Mouse (Mus musculus) liver, postnatal 0 days (tissue): ENCODE measurements at regions not wholly inside any gene's neighbourhood (a gene's known extent, or its start where the extent isn't known, plus 50 kb on each side); places are given as distances from the start of the nearest gene placed in this dataset.

Experiments
- CTCF ChIP-seq: sonication (generic); IDR thresholded peaks from 2 replicates; pipeline ENCODE4 v1.5.1; 2016; ENCODE audit warnings: antibody characterized with exemption, low read depth
- EP300 ChIP-seq: IDR thresholded peaks from 2 replicates; pipeline ENCODE4 v1.6.1; 2016; ENCODE audit warnings: antibody characterized with exemption, low read depth, mild to moderate bottlenecking

DNA sequence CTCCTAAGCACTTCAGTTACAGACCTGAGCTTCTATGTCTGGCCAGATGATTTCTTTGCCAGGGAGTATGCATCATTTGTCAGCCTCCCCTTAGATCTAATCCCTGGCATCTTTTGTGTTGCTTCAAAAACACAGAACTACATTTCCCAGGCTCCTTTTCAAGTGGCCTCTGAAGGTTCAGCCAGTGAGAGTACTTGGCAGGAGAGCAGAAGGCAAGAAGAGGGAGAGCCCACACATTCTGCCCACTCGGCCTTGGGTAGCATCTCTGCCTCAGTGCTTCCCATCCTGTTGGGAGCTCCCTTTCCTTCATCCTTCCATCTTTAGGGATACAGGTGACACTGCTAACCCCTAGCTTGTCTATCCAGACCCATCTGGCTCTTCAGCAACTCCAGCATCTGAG is 214.9 kb downstream of the Bcor start:
- no peak for TF ChIP-seq CTCF
- TF ChIP-seq EP300: no peak
